Mouse (Mus musculus) cerebellum, adult 8-10 months (tissue): ENCODE data around the gene Ell3.
"Not testable (repeated sequence)": the region's sequence is repeated elsewhere in the genome, so short reads cannot be mapped to it uniquely, and the experiment has no call there.

Experiments used
- DNase-seq: peaks from one replicate; pipeline ENCODE4 v3.0.0; 2022

Ell3 gene

DNA sequence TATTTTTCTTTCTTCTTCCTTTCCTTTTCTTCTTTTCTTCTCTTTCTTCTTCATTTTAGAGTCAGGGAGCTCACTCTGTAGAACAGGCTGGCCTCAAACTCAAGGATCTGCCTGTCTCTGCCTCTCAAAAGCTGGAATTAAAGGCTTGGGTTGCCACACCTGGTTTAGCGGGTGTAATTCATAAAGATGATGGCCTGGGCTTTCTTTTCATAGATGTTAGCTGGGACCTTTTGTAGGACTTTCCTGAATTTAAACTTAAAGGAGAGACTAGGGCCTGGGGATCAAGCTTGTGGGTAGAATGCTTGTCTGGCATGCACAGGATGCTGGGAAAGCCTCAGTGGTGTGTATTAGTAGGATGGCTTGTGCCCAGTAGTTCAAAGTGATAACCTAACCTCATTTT, at the start of gene Ell3:
Ell3 (minus strand) TSS at position 101 of the 400 bp plus-strand sequence.
- no peak for DNase-seq

- DNase-seq, result not testable (repeated sequence)
Observed at GRCm38 (mm10) chr2:121484403-121484802, 40.3 kb upstream of the Ell3 start.

DNA sequence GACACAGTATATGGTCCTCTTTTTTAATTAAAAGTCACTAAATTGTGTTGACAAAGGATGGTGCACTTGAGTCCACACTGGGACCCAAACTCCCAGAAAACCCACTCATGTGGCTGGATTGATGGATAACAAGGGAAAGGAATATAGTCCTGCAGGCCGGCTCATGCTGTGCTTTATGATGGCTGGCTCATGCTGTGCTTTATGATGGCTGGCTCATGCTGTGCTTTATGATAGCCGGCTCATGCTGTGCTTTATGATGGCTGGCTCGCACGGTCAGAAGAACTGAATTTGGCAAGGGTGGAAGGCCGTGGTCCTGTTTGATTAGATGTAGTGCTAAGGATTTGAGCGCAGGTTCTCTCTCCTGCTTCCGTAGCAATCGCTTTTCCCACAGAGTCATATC, 39.5 kb upstream of the Ell3 start:
- DNase-seq, result no peak

- not testable (repeated sequence) for DNase-seq
Observed at GRCm38 (mm10) chr2:121480916-121481315, 36.8 kb upstream of the Ell3 start.

DNA sequence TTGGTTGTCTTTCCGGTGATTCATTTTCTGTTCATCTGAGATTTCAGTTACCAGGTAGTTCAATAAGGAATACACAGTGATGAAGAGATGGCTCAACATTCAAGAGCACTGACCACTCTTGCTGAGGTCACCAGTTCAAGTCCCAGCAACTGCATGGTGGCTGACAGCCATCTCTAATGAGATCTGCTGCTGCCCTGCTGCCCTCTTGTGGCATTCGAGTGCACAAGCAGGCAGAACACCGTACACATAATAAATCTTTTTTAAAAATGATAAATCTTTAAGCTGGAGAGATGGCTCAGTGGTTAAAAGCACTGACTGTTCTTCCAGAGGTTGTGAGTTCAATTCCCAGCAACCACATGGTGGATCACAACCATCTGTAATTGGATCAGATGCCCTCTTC, 36.4 kb upstream of the Ell3 start:
- DNase-seq, result no peak

GRCm38 (mm10) chr2:121477491-121478266, 33.6 kb upstream of the Ell3 start:
- DNase-seq, result no peak

GRCm38 (mm10) chr2:121475306-121475705, 31.2 kb upstream of the Ell3 start:
- not testable (repeated sequence) for DNase-seq

- no peak for DNase-seq
Observed at GRCm38 (mm10) chr2:121474180-121474535, 30.1 kb upstream of the Ell3 start.

- peak; percentile 76 for DNase-seq
Observed at GRCm38 (mm10) chr2:121473301-121474179, 29.5 kb upstream of the Ell3 start, which contains the start of gene Mfap1b. Mfap1b (minus strand) TSS chr2:121474067.

GRCm38 (mm10) chr2:121472783-121473182, 28.7 kb upstream of the Ell3 start:
- DNase-seq, result not testable (repeated sequence)

DNA sequence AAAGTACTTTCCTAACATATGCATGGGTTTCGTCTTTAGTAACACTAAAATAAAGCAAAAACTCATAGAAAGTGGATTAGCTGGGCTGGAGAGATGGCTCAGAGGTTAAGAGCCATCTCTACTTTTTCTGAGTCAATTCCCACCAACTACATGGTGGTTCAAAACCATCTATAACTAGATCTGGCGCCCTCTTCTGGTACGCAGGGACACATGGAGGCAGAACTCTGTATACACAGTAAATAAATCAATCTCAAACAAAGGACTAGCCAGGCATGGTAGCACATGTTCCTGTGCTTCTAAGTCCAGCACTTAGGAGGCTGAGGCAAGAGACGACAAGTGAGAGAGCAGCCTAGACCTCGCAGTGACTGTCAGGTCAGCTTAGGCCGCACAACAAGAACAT, 24.9 kb upstream of the Ell3 start:
- not testable (repeated sequence) for DNase-seq

- no peak for DNase-seq
Observed at GRCm38 (mm10) chr2:121460071-121460470, 16.0 kb upstream of the Ell3 start.

DNA sequence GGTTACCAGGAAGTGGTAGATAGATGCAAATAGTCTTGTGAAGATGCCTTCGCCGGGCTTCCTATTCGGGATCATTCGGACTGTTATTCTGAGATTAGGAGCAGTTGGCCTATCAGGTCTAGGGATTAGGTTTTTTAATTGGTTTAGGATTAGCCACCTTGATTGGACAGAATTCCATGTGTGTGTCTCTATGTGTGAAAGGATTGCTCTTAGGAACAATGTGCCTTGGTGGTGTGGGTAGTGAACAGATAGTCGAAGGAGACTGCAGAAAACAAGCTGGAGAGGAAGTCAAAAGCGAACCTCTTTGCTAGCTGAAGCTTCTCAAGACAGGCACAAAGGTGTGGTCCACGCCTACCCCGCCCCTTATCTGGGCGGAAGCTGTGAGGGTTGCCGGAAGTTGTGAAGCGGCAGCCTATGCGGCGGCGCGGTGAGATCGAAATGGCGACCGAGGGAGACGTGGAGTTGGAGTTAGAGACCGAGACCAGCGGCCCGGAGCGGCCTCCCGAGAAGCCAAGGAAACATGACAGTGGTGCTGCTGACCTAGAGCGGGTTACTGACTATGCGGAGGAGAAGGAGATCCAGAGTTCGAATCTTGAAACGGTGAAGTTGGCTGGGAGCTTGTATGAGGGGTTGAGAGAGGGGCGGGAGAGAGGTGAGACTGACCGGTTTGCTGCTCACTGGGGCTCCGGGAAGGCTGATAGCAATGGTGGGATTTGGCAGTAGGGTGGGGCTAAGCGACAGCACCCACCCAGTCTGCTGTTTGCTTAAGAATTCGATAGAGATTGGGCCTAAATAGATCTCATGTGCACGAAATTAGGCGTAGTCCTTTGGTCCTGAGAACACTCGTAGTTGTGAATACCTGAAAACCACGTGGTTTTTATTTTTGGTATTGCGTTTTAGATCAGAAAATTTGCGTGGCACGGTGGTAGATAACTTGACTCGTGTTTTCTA, 12.9 kb upstream of the Ell3 start, which contains the start of gene Serinc4:
Serinc4 (minus strand) TSS at position 90 of the 951 bp plus-strand sequence.
- DNase-seq, result peak; percentile 66

GRCm38 (mm10) chr2:121455534-121455933, 11.5 kb upstream of the Ell3 start:
- DNase-seq, result no peak

DNA sequence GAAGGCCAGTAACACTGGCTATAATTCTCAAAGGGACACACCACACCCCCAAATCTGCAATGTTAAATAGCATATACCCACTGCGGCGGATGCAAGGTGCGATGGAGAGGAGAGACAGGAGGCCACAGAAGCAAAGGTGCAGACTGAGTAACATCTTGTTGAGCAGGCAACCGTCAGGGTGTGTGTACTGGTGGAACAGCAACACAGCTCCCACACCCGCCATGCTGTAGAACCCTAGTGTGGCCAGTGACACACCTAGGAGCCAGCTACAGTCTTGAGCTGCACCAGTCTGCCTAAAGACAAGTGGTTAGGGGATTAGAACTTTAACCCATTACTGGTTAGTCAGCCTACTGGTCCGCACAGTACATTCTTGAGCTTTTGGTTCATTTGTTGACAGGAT, 9.8 kb upstream of the Ell3 start:
- no peak for DNase-seq

- DNase-seq, result no peak
Observed at GRCm38 (mm10) chr2:121452990-121453389, 8.9 kb upstream of the Ell3 start, which contains the start of gene Hypk. Hypk (plus strand) TSS chr2:121453290.

DNA sequence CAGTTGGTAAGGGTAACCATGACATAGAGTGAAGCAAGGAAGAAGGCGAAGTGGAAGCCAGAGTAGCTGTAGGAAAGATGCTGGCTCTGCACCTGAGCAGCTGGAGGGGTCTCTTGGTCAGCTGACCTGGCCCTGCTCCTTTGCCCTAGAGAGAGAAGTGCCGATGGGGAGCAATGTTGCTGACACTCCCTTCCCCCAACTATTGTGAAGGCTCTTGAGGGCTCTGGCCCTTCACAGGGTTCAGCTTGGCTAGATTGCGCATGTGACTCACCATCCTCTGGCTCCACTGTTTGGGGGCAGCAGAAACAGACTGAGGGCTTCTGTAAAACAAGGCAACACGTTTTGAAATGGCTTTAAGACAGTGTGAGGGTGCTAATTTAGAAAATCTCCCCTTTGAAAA, 8.3 kb upstream of the Ell3 start:
- DNase-seq, result no peak

GRCm38 (mm10) chr2:121450093-121450492, 6.0 kb upstream of the Ell3 start:
- DNase-seq, result no peak

DNA sequence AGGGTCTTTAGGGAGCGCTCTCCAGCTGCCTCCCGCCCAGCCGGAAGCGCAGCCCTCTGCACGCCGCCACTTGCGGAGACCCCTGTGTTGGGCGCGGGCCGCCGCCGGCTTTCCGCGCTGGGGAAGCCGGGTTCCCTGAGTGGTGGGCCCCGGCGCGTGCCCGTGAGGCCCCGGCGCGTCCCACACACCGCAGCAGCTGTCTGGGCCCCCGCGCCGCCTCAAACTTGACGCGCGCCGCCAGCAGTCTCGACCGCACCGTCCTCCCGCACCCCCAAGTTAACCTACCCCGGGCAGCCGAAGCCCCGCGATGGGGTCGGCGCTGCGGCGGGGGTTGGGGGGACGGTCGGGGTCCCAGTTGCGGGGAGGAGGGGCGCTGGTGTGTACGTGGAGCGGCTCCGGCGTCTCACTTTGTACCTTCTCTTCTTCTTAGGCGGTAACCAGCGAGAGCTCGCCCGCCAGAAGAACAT, 5.5 kb upstream of the Ell3 start:
- no peak for DNase-seq

DNA sequence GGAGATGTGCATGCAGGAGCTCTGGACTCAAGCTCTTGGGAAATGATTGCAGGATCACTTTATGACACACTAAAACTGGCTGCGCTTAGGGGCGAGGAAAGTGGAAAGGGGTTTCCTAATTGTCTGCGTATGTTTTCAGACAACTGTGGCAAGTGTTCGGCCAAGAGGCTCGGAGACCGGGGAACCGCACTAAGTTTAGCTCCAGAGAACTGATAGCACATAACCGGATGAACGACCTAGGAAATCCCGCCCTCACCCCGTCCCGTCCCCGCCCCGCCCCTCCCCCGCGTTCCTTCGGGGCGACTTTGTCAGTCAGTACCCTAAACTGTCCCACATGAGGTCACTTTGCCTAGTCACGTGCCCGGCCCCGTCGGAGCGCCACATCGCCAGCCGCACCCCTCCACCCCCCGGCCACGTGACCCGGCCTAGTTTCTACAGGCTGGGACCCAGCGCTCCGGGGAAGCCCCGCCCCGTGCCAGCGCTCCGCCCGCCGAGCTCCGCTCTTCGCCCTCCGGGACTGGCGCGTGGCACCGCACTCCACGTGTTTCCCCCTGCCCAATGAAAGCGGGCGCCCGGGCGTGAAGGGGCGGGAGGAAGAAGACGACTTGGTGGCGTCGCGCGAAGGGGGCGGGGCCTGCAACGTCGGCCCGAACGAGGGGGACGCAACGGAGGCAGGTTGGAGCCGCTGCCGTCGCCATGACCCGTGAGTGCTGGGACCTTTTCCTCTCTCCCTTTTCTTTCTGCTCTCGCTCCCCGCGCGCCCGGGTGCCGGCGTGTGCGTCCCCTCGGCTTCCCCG, 4.9 kb upstream of the Ell3 start, which contains the start of gene Serf2:
Serf2 (plus strand) TSS at position 457 of the 797 bp plus-strand sequence.
- DNase-seq, result peak; percentile 98

- peak; percentile 35 for DNase-seq
Observed at GRCm38 (mm10) chr2:121448136-121448535, 4.1 kb upstream of the Ell3 start.
